Mouse (Mus musculus) midbrain, embryonic 13.5 days (tissue): ENCODE results near the gene Herc3. TPM values are rescaled to one million over a fixed set of nuclear protein-coding genes. Genes with fewer than 3 reads are reported as not detected.
A peak's percentile ranks its signal among the peaks of the same experiment; 100 is the strongest.

Experiments used
- ATAC-seq: fragments of 200-750 bp; cut with Nextera tagmentation; 2 replicates; pipeline ENCODE4 v1.8.0; 2017; ENCODE audit warnings: mild to moderate bottlenecking, moderate TSS enrichment, moderate library complexity
- H3K27ac ChIP-seq: fragments of 300-500 bp; sonication (generic); 2 replicates; pipeline ENCODE4 v1.5.1; 2015; ENCODE audit warnings: inconsistent platforms, mild to moderate bottlenecking, moderate library complexity
- H3K27me3 ChIP-seq: fragments of 300-500 bp; sonication (generic); 2 replicates; pipeline ENCODE4 v1.6.1; 2015; ENCODE audit warnings: mild to moderate bottlenecking, inconsistent platforms
- H3K36me3 ChIP-seq: fragments of 300-500 bp; sonication (generic); 2 replicates; pipeline ENCODE4 v1.6.1; 2015; ENCODE audit warnings: mild to moderate bottlenecking, inconsistent platforms
- H3K4me1 ChIP-seq: fragments of 300-500 bp; sonication (generic); replicated peaks from 2 replicates; pipeline ENCODE4 v1.6.1; 2015; ENCODE audit warnings: inconsistent platforms
- H3K4me2 ChIP-seq: fragments of 300-500 bp; sonication (generic); replicated peaks from 2 replicates; pipeline ENCODE4 v1.6.1; 2015; ENCODE audit warnings: moderate library complexity, mild to moderate bottlenecking, inconsistent platforms
- H3K4me3 ChIP-seq: fragments of 300-500 bp; sonication (generic); replicated peaks from 2 replicates; pipeline ENCODE4 v1.5.1; 2015; ENCODE audit warnings: mild to moderate bottlenecking, inconsistent platforms
- H3K9ac ChIP-seq: fragments of 300-500 bp; sonication (generic); replicated peaks from 2 replicates; pipeline ENCODE4 v1.6.1; 2015; ENCODE audit warnings: mild to moderate bottlenecking, inconsistent platforms
- H3K9me3 ChIP-seq: fragments of 300-500 bp; sonication (generic); 2 replicates; pipeline ENCODE4 v1.6.1; 2016; ENCODE audit warnings: mild to moderate bottlenecking, inconsistent platforms
- WGBS: fragments of 180-500 bp; shearing (Covaris S2); methylation state at CpG from one replicate; pipeline ENCODE4 v1.1.7; 2015; 5-methylcytosine and 5-hydroxymethylcytosine counted together
- polyA plus RNA-seq: library from polyadenylated mRNA; unstranded; fragments of >200 nt; fragmentation: Nextera tagmentation; extraction: Ambion mirVana; gene quantifications from 2 replicates; pipeline ENCODE4 v1.2.1, GENCODE M21; 2015

The Herc3 gene
- polyA plus RNA-seq, 1 experiment from 2014 or later, result 19.3 TPM

GRCm38 (mm10) chr6:58837917-58838316 is 6.7 kb downstream of the Herc3 start:
- H3K4me1 ChIP-seq, result peaks cover 25% of the 10 kb centered on the region
- no peaks in the 10 kb centered on the region for H3K27me3 ChIP-seq
- no peaks in the 10 kb centered on the region for H3K9me3 ChIP-seq
- no peak overlapping the region for H3K4me2 ChIP-seq
- no peak overlapping the region for H3K9ac ChIP-seq
- WGBS, result 6% methylated on average over 1 of the region's 1 CpGs
- H3K4me3 ChIP-seq, result no peak overlapping the region
- peak; percentile 59; the same call in 1 of the 2 replicates for ATAC-seq
- H3K27ac ChIP-seq, result 0 out of 2 replicates have a peak overlapping the region, but pooled peaks have one; percentile 16
- H3K36me3 ChIP-seq, result no peaks in the 10 kb centered on the region

GRCm38 (mm10) chr6:58841208-58841607 is 9.9 kb downstream of the Herc3 start:
- 67% methylated on average over 2 of the region's 2 CpGs for WGBS
- Histone ChIP-seq H3K27me3 (no peaks in the 10 kb centered on the region), H3K9me3 (no peaks in the 10 kb centered on the region), H3K27ac (no peak overlapping the region), H3K4me1 (peaks cover 16% of the 10 kb centered on the region), H3K4me2 (no peak overlapping the region), H3K4me3 (no peak overlapping the region), H3K36me3 (peaks cover 4% of the 10 kb centered on the region; the same call in 1 of the 2 replicates), H3K9ac (no peak overlapping the region)
- no peak for ATAC-seq

DNA sequence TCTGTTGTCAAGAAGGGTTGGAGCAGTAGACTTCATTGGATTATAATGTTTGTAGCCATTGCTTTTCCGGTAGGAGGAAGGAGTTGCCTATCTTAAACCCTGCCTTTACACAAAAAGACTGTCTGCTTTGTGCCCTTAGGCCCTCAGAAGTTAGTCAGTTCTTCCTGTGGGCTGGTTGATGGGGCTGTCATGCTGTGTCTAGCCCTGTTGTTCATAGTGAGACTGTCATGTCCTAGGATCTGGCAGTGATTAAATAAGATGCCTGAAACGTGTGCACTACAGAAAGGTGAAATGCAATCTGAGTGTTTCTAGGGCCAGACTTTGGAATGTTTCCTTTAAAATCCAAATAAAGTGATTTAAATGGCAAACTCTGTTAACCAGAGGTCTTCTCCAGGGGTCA is 10.9 kb downstream of the Herc3 start:
- no peak overlapping the region for H3K9ac ChIP-seq
- no peaks in the 10 kb centered on the region for H3K27me3 ChIP-seq
- H3K4me1 ChIP-seq, result peaks cover 14% of the 10 kb centered on the region
- H3K4me2 ChIP-seq, result no peak overlapping the region
- ATAC-seq, result no peak
- H3K36me3 ChIP-seq, result peaks cover 4% of the 10 kb centered on the region; the same call in 1 of the 2 replicates
- no peak overlapping the region for H3K4me3 ChIP-seq
- H3K27ac ChIP-seq, result no peak overlapping the region
- 71% methylated on average over 2 of the region's 2 CpGs for WGBS
- no peaks in the 10 kb centered on the region for H3K9me3 ChIP-seq

- H3K27me3 ChIP-seq, result no peaks in the 10 kb centered on the region
- no peak overlapping the region for H3K27ac ChIP-seq
- no peak for ATAC-seq
- peaks cover 3% of the 10 kb centered on the region for H3K4me1 ChIP-seq
- no peaks in the 10 kb centered on the region for H3K9me3 ChIP-seq
- H3K4me2 ChIP-seq, result no peak overlapping the region
- H3K36me3 ChIP-seq, result peaks cover 7% of the 10 kb centered on the region; the same call in 1 of the 2 replicates
- no peak overlapping the region for H3K4me3 ChIP-seq
- 85% methylated on average over 9 of the region's 9 CpGs for WGBS
- no peak overlapping the region for H3K9ac ChIP-seq
Measured at GRCm38 (mm10) chr6:58843580-58843979, 12.3 kb downstream of the Herc3 start.

- no peaks in the 10 kb centered on the region for H3K27me3 ChIP-seq
- no peak overlapping the region for H3K9ac ChIP-seq
- peaks cover 7% of the 10 kb centered on the region; the same call in 1 of the 2 replicates for H3K36me3 ChIP-seq
- H3K4me3 ChIP-seq, result no peak overlapping the region
- 81% methylated on average over 8 of the region's 8 CpGs for WGBS
- H3K27ac ChIP-seq, result no peak overlapping the region
- no peak overlapping the region for H3K4me2 ChIP-seq
- peak; percentile 31; the same call in 1 of the 2 replicates for ATAC-seq
- no peaks in the 10 kb centered on the region for H3K9me3 ChIP-seq
- peaks cover 3% of the 10 kb centered on the region; the same call in 1 of the 2 replicates for H3K4me1 ChIP-seq
Measured at GRCm38 (mm10) chr6:58844188-58844822, 13.0 kb downstream of the Herc3 start.

DNA sequence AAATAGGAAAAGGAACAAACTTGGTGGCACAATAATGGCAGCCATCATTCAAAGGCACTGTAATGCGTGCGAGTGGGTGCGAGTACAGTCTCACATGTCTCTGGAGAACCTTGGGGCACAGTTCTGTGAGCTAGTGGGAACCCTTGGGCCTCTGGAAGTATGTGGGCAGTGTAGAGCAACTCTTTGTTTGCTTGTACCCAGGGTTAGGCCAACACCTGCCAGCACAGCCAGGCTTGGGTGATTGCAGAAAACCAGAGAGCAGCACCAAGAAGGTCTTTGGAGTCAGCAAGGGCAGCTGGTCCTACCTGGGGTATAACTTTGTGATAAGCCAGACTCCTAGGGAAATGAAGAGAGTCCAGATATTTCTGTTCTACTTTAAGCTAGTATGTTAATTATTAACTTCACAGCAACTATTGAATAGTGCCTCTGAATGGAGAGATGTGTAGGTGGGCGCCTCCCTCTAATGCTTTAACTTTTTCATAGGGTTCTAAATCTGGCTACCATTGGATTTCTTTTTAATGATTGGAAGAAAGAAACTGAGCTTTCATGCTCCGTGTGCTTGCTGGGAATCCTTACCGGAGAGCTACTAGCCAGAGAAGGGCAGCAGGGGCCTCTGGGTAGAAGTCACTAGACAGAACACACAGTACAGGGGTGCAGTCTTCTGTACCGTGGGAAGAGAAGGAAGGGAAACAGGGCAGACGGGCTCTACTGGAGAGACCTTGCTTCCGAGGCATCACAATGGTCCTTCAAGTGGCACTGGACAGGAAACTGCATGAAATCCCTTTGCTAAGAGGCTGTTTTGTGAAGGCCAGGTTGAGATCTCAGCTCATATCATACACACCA is 15.8 kb downstream of the Herc3 start:
- H3K36me3 ChIP-seq, result peaks cover 7% of the 10 kb centered on the region; the same call in 1 of the 2 replicates
- H3K4me3 ChIP-seq, result no peak overlapping the region
- H3K4me1 ChIP-seq, result peaks cover 5% of the 10 kb centered on the region; the same call in 1 of the 2 replicates
- H3K9ac ChIP-seq, result no peak overlapping the region
- ATAC-seq, result no peak
- no peak overlapping the region for H3K4me2 ChIP-seq
- WGBS, result 90% methylated on average over 9 of the region's 9 CpGs
- no peak overlapping the region for H3K27ac ChIP-seq
- no peaks in the 10 kb centered on the region for H3K9me3 ChIP-seq
- no peaks in the 10 kb centered on the region for H3K27me3 ChIP-seq

DNA sequence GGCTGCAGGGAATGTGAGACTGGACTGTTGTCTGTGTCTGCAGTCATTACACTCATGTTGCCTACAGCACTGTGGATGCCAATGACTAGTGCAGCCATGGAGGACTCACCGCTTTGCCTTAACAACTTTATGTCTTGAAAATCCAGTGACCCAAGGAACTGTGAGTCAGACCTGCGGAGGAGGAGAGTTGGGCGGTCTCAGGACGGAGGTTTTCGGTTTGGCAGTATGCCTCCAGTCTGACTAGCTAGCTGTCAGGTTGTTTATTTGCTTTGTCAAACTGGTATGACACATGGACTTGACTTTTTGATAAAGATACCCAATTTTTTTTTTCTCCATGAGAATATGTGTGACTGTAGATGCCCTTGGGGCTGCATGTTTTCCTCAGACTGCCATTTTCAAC is 16.6 kb downstream of the Herc3 start:
- no peak overlapping the region for H3K4me2 ChIP-seq
- no peak overlapping the region for H3K4me3 ChIP-seq
- 95% methylated on average over 5 of the region's 5 CpGs for WGBS
- no peaks in the 10 kb centered on the region for H3K9me3 ChIP-seq
- no peak overlapping the region for H3K27ac ChIP-seq
- H3K4me1 ChIP-seq, result peaks cover 5% of the 10 kb centered on the region; the same call in 1 of the 2 replicates
- peaks cover 7% of the 10 kb centered on the region; the same call in 1 of the 2 replicates for H3K36me3 ChIP-seq
- no peaks in the 10 kb centered on the region for H3K27me3 ChIP-seq
- no peak overlapping the region for H3K9ac ChIP-seq
- ATAC-seq, result no peak

GRCm38 (mm10) chr6:58849356-58849755 is 18.1 kb downstream of the Herc3 start:
- Histone ChIP-seq H3K36me3 (peaks cover 7% of the 10 kb centered on the region; the same call in 1 of the 2 replicates), H3K4me3 (no peak overlapping the region), H3K27me3 (no peaks in the 10 kb centered on the region), H3K4me2 (no peak overlapping the region), H3K9me3 (no peaks in the 10 kb centered on the region), H3K27ac (no peak overlapping the region), H3K9ac (no peak overlapping the region), H3K4me1 (peaks cover 5% of the 10 kb centered on the region; the same call in 1 of the 2 replicates)
- 0 out of 2 replicates have a peak, but pooled peaks have one; percentile 43 for ATAC-seq
- WGBS, result 39% methylated on average over 5 of the region's 5 CpGs

GRCm38 (mm10) chr6:58855676-58856367 is 24.6 kb downstream of the Herc3 start:
- H3K4me3 ChIP-seq, result no peak overlapping the region
- no peak overlapping the region for H3K4me2 ChIP-seq
- H3K27me3 ChIP-seq, result no peaks in the 10 kb centered on the region
- no peaks in the 10 kb centered on the region for H3K9me3 ChIP-seq
- H3K27ac ChIP-seq, result peak overlapping the region; percentile 36
- H3K9ac ChIP-seq, result no peak overlapping the region
- 68% methylated on average over 10 of the region's 10 CpGs for WGBS
- peaks cover 11% of the 10 kb centered on the region for H3K4me1 ChIP-seq
- ATAC-seq, result peak; percentile 75
- no peaks in the 10 kb centered on the region for H3K36me3 ChIP-seq

DNA sequence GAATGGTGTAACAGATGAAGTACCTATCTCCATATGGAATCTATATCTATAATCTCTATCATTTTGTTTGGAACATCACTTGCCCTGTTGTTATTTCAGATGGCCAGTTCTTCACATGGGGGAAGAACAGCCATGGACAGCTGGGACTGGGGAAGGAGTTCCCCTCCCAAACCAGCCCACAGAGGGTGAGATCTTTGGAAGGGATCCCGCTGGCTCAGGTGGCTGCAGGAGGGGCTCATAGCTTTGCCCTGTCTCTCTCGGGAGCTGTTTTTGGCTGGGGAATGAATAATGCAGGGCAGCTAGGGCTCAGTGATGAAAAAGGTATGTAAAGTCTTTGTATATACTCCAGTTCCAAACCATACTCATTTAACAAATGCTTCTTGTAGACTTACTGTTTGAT is 25.2 kb downstream of the Herc3 start:
- Histone ChIP-seq H3K27ac (peak overlapping the region; percentile 36; the same call in 1 of the 2 replicates), H3K36me3 (no peaks in the 10 kb centered on the region), H3K9ac (no peak overlapping the region), H3K4me1 (peaks cover 11% of the 10 kb centered on the region), H3K9me3 (no peaks in the 10 kb centered on the region), H3K27me3 (no peaks in the 10 kb centered on the region), H3K4me3 (no peak overlapping the region), H3K4me2 (no peak overlapping the region)
- 62% methylated on average over 2 of the region's 2 CpGs for WGBS
- no peak for ATAC-seq

DNA sequence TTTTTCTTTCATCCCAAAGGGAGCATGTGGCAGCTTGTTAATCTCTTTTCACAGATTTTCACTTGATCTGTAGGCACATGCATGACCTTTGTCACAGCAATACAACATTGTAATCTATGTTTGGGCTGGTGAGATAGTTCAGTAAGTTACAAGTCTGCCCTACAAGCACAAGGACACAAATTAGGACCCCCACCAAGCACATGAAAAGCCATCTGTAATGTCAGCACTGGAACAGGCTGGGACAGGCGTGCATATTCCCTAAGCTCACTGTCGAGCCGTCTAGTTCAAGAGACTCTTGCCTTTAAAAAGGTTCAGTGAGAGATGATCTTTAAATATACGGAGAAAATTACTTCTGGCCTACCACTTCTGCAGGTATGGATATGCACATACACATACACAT is 28.3 kb downstream of the Herc3 start:
- no peaks in the 10 kb centered on the region for H3K27me3 ChIP-seq
- no peaks in the 10 kb centered on the region for H3K9me3 ChIP-seq
- no peak overlapping the region for H3K4me2 ChIP-seq
- H3K27ac ChIP-seq, result no peak overlapping the region
- H3K36me3 ChIP-seq, result no peaks in the 10 kb centered on the region
- no peak for ATAC-seq
- 70% methylated on average over 4 of the region's 4 CpGs for WGBS
- no peak overlapping the region for H3K4me3 ChIP-seq
- H3K9ac ChIP-seq, result no peak overlapping the region
- H3K4me1 ChIP-seq, result peaks cover 19% of the 10 kb centered on the region
